ENCODE assay signal across 13 mouse cellular contexts in genomic region chr13:16977743-16978142, GRCm38 (mm10).
DNase-seq lines count a peak whose midpoint lies in the region; ATAC-seq lines count a peak whose summit lies in the region.
"Had no signal": no experiment of that assay in that cellular context is flagged by ENCODE, and none has a peak within 500 bp of the region (broad histone marks: within the 10 kb centered on the region; RNA-seq: fewer than 3 reads in every experiment).

No protein-coding gene starts in this region.

- H3K9me3 ChIP-seq in hindbrain, embryonic 16.5 days (ENCODE audit: control insufficient read depth, low read length): no peaks in the 10 kb centered on the region
- H3K9me3 ChIP-seq in hindbrain, embryonic 11.5 days (ENCODE audit: control insufficient read depth, low read length): no peaks in the 10 kb centered on the region
- H3K9me3 ChIP-seq: intestine, embryonic 15.5 days; stomach, embryonic 15.5 days had no signal

- no peak overlapping the region for H3K27ac ChIP-seq in hindbrain, embryonic 16.5 days (ENCODE audit: low read depth, low read length)
- no peak overlapping the region for H3K27ac ChIP-seq in hindbrain, embryonic 11.5 days (ENCODE audit: low read depth, low read length)
- H3K27ac ChIP-seq: intestine, embryonic 15.5 days; layer of hippocampus, adult 2 months; liver, embryonic 14.5 days; stomach, embryonic 15.5 days had no signal

- H3K9ac ChIP-seq in hindbrain, embryonic 16.5 days (ENCODE audit: low read depth, low read length): no peak overlapping the region
- H3K9ac ChIP-seq in hindbrain, embryonic 11.5 days (ENCODE audit: low read depth, low read length): no peak overlapping the region
- H3K9ac ChIP-seq: intestine, embryonic 15.5 days; liver, embryonic 14.5 days; stomach, embryonic 15.5 days had no signal

- H3K4me2 ChIP-seq in hindbrain, embryonic 16.5 days (ENCODE audit: low read length): no peak overlapping the region
- no peak overlapping the region for H3K4me2 ChIP-seq in hindbrain, embryonic 11.5 days (replicated peaks; ENCODE audit: low read depth, low read length)
- H3K4me2 ChIP-seq: heart, embryonic 11.5 days; intestine, embryonic 15.5 days; stomach, embryonic 15.5 days had no signal

- no peaks in the 10 kb centered on the region for H3K27me3 ChIP-seq in hindbrain, embryonic 16.5 days (replicated peaks; ENCODE audit: control insufficient read depth, insufficient read depth, low read length)
- H3K27me3 ChIP-seq in hindbrain, embryonic 11.5 days (ENCODE audit: control insufficient read depth, insufficient read depth, low read length): no peaks in the 10 kb centered on the region
- H3K27me3 ChIP-seq: intestine, embryonic 15.5 days; stomach, embryonic 15.5 days had no signal

- H3K4me1 ChIP-seq in hindbrain, embryonic 16.5 days (ENCODE audit: control insufficient read depth, insufficient read depth, low read depth, low read length): no peaks in the 10 kb centered on the region
- H3K4me1 ChIP-seq in hindbrain, embryonic 11.5 days (replicated peaks; ENCODE audit: control insufficient read depth, insufficient read depth, low read length): no peaks in the 10 kb centered on the region
- H3K4me1 ChIP-seq: intestine, embryonic 15.5 days; stomach, embryonic 15.5 days had no signal

- H3K36me3 ChIP-seq in hindbrain, embryonic 16.5 days (ENCODE audit: control insufficient read depth, insufficient read depth, low read length): no peaks in the 10 kb centered on the region
- H3K36me3 ChIP-seq in hindbrain, embryonic 11.5 days (ENCODE audit: control insufficient read depth, insufficient read depth, low read length): no peaks in the 10 kb centered on the region
- H3K36me3 ChIP-seq: intestine, embryonic 15.5 days; stomach, embryonic 15.5 days had no signal

- peak; percentile 34; the same call in 1 of the 2 replicates for ATAC-seq in hindbrain, embryonic 16.5 days
- ATAC-seq in hindbrain, embryonic 11.5 days (ENCODE audit: low FRiP score): no peak
- ATAC-seq: intestine, embryonic 15.5 days had no signal

- no peak overlapping the region for H3K4me3 ChIP-seq in hindbrain, embryonic 16.5 days (ENCODE audit: low read length)
- H3K4me3 ChIP-seq in hindbrain, embryonic 11.5 days (ENCODE audit: low read depth, low read length): no peak overlapping the region
- H3K4me3 ChIP-seq: intestine, embryonic 15.5 days; layer of hippocampus, adult 2 months; stomach, embryonic 15.5 days had no signal

- DNase-seq in hindbrain, embryonic 11.5 days (ENCODE audit: low spot score): no peak
- DNase-seq in frontal cortex, postnatal 14 days (ENCODE audit: low spot score in 2 of 2): peak; percentile 46 to 64
- peak; percentile 73 to 83 for DNase-seq in left cerebral cortex, adult 9 months (ENCODE audit: low spot score in 2 of 2)
- peak; percentile 9 for DNase-seq in right cerebral cortex, postnatal 4 days
- DNase-seq in embryo, embryonic 9.5 days (ENCODE audit: extremely low spot score): no peak
- DNase-seq in spleen, postnatal 36 days (ENCODE audit: low spot score in 2 of 2): no peak
- DNase-seq: embryo, embryonic 11 days had no signal

- WGBS in hindbrain, embryonic 16.5 days: 51% methylated on average over 6 of the region's 6 CpGs
- 69% methylated on average over 6 of the region's 6 CpGs for WGBS in hindbrain, embryonic 11.5 days

Comparison
In these comparisons a context has a peak if more than half of its experiments do, and no peak if none do; other contexts are left out.
1. DNase-seq: peak in frontal cortex, postnatal 14 days (2 of 2), left cerebral cortex, adult 9 months (2 of 2) and right cerebral cortex, postnatal 4 days (single experiment); none in hindbrain, embryonic 11.5 days (single experiment), embryo, embryonic 9.5 days (single experiment) and spleen, postnatal 36 days (0 of 2).